Mouse (Mus musculus) brain, embryonic 18.5 days (tissue): ENCODE measurements around the gene Foxf1.
A peak's percentile ranks its signal among the peaks of the same experiment; 100 is the strongest.

Experiments used
- DNase-seq: peaks from one replicate; pipeline ENCODE4 v3.0.0-alpha.2; 2012; ENCODE audit warnings: low read depth, low spot score

Gene Foxf1

DNA sequence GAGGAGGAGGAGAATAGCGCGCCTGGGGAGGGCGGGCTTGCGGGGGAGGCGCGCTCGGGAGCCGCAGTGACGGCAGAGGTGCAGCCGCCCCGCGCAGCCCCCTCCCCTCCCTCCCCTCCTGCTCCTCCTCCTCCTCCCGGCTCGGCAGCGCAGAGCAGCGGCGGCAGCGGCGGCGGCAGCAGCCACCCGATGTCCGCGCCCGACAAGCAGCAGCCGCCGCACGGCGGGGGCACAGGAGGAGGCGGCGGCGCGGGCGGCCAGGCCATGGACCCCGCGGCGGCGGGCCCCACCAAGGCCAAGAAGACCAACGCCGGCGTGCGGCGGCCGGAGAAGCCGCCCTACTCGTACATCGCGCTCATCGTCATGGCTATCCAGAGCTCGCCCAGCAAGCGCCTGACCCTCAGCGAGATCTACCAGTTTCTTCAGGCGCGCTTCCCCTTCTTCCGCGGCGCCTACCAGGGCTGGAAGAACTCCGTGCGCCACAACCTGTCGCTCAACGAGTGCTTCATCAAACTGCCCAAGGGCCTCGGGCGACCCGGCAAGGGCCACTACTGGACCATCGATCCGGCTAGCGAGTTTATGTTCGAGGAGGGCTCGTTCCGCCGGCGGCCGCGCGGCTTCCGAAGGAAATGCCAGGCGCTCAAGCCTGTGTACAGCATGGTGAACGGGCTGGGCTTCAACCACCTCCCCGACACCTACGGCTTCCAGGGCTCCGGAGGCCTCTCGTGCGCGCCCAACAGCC is at the start of gene Foxf1:
Gene Foxf1, plus strand, starts transcription at position 177 of the 742 bp plus-strand sequence.
- DNase-seq, result no peak

DNA sequence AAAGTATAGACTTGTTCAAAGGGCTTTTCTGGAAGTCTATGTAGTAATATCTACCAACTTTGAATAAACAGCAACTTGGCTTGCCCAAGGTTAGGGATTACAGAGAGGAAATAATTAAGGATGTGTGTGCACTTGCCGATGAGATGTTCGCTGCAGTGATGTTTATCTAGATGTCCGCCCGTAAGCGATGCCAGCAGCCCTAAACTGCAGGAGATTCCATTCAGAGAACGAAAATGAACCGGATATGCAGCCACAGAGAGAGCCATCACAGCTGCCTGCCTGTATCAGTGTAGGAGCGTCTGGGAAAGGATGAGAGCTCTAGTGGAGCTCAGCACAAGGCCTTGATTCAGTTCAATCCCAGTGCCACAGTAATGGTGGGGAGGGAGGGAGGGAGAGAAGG is 48.6 kb upstream of the Foxf1 start:
- DNase-seq, result no peak

GRCm38 (mm10) chr8:121043719-121044440 is 40.3 kb upstream of the Foxf1 start:
- DNase-seq, result no peak

DNA sequence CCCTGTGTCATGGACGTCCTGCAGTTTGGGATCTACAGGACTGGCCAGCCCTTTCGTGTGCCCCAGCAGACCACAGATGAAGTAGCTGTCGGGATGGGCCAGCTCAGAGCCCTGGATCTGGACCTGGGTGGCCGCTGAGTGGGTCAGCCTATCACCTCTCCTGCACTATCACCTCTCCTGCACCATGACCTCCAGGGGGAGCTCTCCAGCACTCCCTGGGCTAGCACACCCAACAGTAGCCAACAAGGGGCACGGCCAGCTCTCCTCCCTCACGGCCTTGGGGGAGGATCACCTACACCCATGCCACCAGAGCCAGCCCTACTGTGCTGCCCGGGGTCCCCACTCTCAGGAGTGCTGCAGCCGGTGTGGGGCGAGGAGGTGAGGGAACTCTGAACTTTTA is 36.7 kb upstream of the Foxf1 start:
- no peak for DNase-seq

DNA sequence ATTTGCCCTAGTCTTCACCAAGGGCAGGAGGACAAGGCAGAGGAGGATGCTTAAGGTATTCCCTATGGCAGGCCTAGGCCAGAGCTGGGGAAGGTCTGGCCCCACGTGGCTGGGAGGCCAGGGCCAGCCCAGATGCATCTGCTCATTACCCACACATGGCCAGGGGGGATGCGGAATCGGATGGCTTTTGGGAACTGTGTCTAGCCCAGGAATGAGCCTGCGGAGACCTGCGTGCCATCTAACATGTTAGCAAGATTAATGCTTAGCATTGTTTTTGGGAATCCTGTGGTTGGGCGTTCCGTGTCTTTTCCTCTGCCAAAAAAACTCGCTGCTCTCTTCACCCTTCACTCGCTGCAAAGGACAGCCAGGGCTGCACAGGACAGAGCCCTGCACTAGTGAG is 26.1 kb upstream of the Foxf1 start:
- no peak for DNase-seq

DNA sequence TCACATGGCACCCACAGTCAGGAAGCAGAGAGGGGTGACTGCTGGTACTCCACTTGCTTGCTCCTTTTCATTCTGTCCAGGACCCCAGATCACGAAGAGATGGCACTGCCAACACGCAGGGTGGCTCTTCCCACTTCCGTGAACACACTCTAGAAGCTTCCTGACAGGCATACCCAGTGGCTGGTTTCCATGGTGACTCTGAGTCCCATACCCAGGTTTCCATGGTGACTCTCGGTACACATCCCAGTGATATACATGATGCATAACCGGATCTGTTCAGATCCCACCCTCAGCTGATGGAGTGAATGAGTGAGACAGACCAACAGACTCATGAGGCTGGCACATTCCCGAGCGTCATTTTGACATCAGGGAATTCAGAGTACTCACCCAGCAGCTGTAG is 25.1 kb upstream of the Foxf1 start:
- DNase-seq, result peak; percentile 65

DNA sequence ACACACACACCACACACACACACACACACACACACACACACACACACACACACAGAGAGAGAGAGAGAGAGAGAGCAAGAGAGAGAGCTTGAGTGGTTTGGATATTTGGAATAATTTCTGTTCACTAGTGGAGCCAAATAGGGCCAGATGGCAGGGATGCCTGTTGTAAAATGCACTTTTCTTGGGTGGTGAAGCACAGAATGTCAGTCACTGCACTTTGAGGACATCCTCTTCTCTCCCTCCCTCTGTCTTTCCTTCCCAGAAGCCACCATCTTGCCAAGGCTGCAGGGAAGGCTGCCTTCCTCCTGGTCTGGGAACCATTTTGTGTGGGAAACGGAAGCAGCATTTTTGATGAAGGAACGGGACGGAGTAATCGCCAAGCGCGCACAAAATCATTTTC is 21.7 kb upstream of the Foxf1 start:
- DNase-seq, result no peak

GRCm38 (mm10) chr8:121063649-121064048 is 20.5 kb upstream of the Foxf1 start:
- DNase-seq, result no peak

DNA sequence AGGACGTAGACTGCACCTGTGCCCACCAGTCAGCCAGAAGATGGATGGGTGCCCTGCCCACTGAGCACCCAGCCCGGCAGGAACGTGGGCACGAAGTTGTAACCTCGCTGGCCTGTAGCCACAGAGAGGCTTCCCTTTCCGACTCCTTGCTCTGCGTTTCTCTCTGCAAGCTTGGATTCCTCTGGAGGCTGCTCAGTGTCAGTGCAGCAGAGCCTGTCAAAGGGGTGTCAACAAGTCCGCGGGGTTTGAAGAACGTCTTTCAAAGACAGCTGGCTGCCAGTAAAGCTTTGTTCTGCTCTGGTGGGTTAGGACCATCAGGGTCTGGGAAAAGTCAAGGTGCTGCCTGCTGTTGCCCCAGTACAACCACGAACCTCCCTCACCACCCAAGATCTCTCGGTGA is 12.7 kb upstream of the Foxf1 start:
- DNase-seq, result no peak

- DNase-seq, result no peak
Measured at GRCm38 (mm10) chr8:121072406-121073130, 11.6 kb upstream of the Foxf1 start.

- DNase-seq, result no peak
Measured at GRCm38 (mm10) chr8:121073174-121074107, 10.7 kb upstream of the Foxf1 start.

- no peak for DNase-seq
Measured at GRCm38 (mm10) chr8:121074108-121074847, 9.9 kb upstream of the Foxf1 start.

DNA sequence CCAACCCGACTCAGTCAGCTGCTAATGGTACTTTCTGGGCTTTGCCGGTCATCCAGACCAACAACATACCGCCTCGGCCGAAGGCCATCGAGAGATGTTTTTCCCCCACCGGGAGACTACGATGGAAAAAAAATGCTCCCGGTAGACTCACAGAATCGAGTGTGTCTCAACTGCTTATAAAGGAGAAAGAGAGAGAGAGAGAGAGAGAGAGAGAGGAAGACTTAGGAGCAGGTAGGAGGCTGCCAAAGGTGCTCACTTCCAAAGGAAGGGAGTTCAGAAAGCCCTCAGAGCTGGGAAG is 9.4 kb upstream of the Foxf1 start:
- no peak for DNase-seq

- no peak for DNase-seq
Measured at GRCm38 (mm10) chr8:121075936-121076335, 8.2 kb upstream of the Foxf1 start.

GRCm38 (mm10) chr8:121076555-121076954 is 7.6 kb upstream of the Foxf1 start:
- DNase-seq, result no peak

DNA sequence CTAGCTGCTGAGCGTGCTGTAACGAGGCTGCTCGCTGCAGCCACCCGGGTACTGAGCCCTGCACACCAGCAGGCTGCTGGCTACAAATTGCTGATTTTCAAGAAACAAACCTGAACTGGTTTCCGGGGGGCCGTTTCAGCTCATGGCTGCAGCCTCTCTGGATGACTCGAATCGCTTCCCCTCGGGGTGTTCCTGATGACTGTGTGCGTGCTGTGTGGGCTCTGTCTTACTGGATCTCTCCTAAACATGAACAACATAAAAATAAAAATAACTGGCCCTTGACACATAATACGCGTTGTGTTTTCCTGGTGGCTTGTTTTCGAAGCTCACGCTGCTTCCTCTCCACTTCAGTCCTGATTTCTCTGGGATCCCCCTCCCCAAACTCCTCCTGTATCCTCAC is 5.5 kb upstream of the Foxf1 start:
- DNase-seq, result no peak

DNA sequence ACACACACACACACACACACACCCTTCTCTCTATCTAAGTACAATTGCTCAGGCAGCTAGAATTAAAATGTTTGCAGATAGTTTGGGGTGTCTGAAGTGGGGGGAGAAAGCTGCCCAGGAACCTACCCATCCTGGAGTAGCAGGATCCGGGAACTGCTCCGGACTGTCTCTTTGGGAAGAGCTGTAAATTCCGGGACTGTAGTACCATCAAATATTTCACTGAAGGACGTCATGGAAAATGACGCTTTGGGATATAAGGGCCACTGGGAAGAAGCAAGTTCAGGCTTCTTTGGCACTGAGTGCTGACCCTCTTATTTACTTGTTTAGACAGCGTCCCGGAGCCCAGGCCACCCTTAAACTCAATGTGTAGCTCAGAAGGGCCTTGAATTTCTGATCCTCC is 5.0 kb upstream of the Foxf1 start:
- DNase-seq, result no peak

- DNase-seq, result no peak
Measured at GRCm38 (mm10) chr8:121079944-121080343, 4.2 kb upstream of the Foxf1 start.

- no peak for DNase-seq
Measured at GRCm38 (mm10) chr8:121080361-121081090, 3.7 kb upstream of the Foxf1 start.

- no peak for DNase-seq
Measured at GRCm38 (mm10) chr8:121081398-121081797, 2.8 kb upstream of the Foxf1 start.
